Mouse (Mus musculus) kidney, postnatal 36 days (tissue): Measurements from ENCODE around the gene Lrrn4cl.
"Not testable (repeated sequence)": the region's sequence is repeated elsewhere in the genome, so short reads cannot be mapped to it uniquely, and the experiment has no call there.

ENCODE experiments used
- DNase-seq, 2 experiments: peaks; one replicate each; pipeline ENCODE4 v3.0.0; 2021 to 2022; ENCODE audit warnings: mixed read lengths in 2 of 2

Gene Lrrn4cl

GRCm38 (mm10) chr19:8886916-8887584 lies 36.5 kb downstream of the Lrrn4cl start:
- DNase-seq, result no peak

GRCm38 (mm10) chr19:8887585-8888463 lies 37.3 kb downstream of the Lrrn4cl start:
- no peak for DNase-seq

GRCm38 (mm10) chr19:8888511-8889385 lies 38.2 kb downstream of the Lrrn4cl start, which contains the start of the genes 1810009A15Rik and Gm49416:
TSS of gene 1810009A15Rik (plus strand) at chr19:8888853.
TSS of gene Gm49416 (plus strand) at chr19:8888926.
- DNase-seq, result peak; percentile 96 to 97

GRCm38 (mm10) chr19:8892829-8893766 lies 42.5 kb downstream of the Lrrn4cl start, which contains the start of gene Ints5:
TSS of gene Ints5 (plus strand) at chr19:8893005.
- peak; percentile 83 to 91 for DNase-seq

- DNase-seq, result no peak
These were observed 44.9 kb downstream of the Lrrn4cl start for GRCm38 (mm10) chr19:8895397-8895960.

- DNase-seq, result not testable (repeated sequence)
These were observed 45.7 kb downstream of the Lrrn4cl start for GRCm38 (mm10) chr19:8896231-8896630.

- DNase-seq, result peak; percentile 42 to 77
These were observed 46.8 kb downstream of the Lrrn4cl start for GRCm38 (mm10) chr19:8897211-8897864.

- DNase-seq, result peak; percentile 97 to 98
These were observed 47.4 kb downstream of the Lrrn4cl start, which contains the start of gene Ganab for GRCm38 (mm10) chr19:8897865-8898495. TSS of gene Ganab (plus strand) at chr19:8898071.

- DNase-seq, result peak; percentile 25 to 36
These were observed 48.0 kb downstream of the Lrrn4cl start for GRCm38 (mm10) chr19:8898576-8898975.

GRCm38 (mm10) chr19:8899079-8899478 lies 48.5 kb downstream of the Lrrn4cl start:
- DNase-seq, result peak in 1 of 2 experiments; percentile 38

GRCm38 (mm10) chr19:8903412-8903811 lies 52.8 kb downstream of the Lrrn4cl start:
- no peak for DNase-seq
